Mouse (Mus musculus) left cerebral cortex, postnatal 25 days (tissue): ENCODE data around the gene Trim9. TPM values are rescaled to one million over a fixed set of nuclear protein-coding genes. Genes with fewer than 3 reads are reported as not detected.

Source experiments
- DNase-seq, 2 experiments: peaks; one replicate each; pipeline ENCODE4 v3.0.0; 2022; ENCODE audit warnings: low spot score in 2 of 2, mixed read lengths in 1 of 2
- intact Hi-C: fragments of 180-260 bp; cut with DNase I; formaldehyde crosslinking; loops from one replicate; pipeline ENCODE4 v1.15.1; 2025
- total RNA-seq, 2 experiments: library from RNA; stranded (reverse); gene quantifications; 2 replicates each; pipeline ENCODE4 v1.2.3; 2021

The Trim9 gene
- total RNA-seq, 2 experiments from 2014 or later: 413 to 444 TPM

- intact Hi-C loops: no loop called here
- DNase-seq: no peak
These were observed 119.3 kb downstream of the Trim9 start for GRCm38 (mm10) chr12:70228155-70228554.

GRCm38 (mm10) chr12:70227121-70227932 is 120.1 kb downstream of the Trim9 start:
- intact Hi-C loops: no loop called here
- peak in 1 of 2 experiments; percentile 25 for DNase-seq

GRCm38 (mm10) chr12:70226655-70227054 is 120.8 kb downstream of the Trim9 start:
- no peak for DNase-seq
- intact Hi-C loops: no loop called here

GRCm38 (mm10) chr12:70223331-70223730 is 124.1 kb downstream of the Trim9 start:
- intact Hi-C loops: no loop called here
- no peak for DNase-seq

GRCm38 (mm10) chr12:70221425-70221824 is 126.0 kb downstream of the Trim9 start:
- intact Hi-C loops: no loop called here
- no peak for DNase-seq

- no peak for DNase-seq
- intact Hi-C loops: no loop called here
These were observed 128.4 kb downstream of the Trim9 start for GRCm38 (mm10) chr12:70218795-70219540.

- DNase-seq: no peak
- intact Hi-C loops: no loop called here
These were observed 131.1 kb downstream of the Trim9 start for GRCm38 (mm10) chr12:70216229-70216800.

- intact Hi-C loops: no loop called here
These were observed 133.1 kb downstream of the Trim9 start for GRCm38 (mm10) chr12:70214281-70214680.

GRCm38 (mm10) chr12:70213601-70214000 is 133.8 kb downstream of the Trim9 start:
- intact Hi-C loops: no loop called here
- no peak for DNase-seq

More at GRCm38 (mm10) chr12:70214281-70214680, 133.1 kb downstream of the Trim9 start:
- no peak for DNase-seq

- DNase-seq: no peak
- intact Hi-C loops: no loop called here
These were observed 134.9 kb downstream of the Trim9 start for GRCm38 (mm10) chr12:70212501-70212900.

GRCm38 (mm10) chr12:70208214-70208613 is 139.2 kb downstream of the Trim9 start:
- intact Hi-C loops: no loop called here
- no peak for DNase-seq

- intact Hi-C loops: no loop called here
- no peak for DNase-seq
These were observed 143.0 kb downstream of the Trim9 start for GRCm38 (mm10) chr12:70204433-70204832.

GRCm38 (mm10) chr12:70201926-70202529 is 145.4 kb downstream of the Trim9 start:
- no peak for DNase-seq
- intact Hi-C loops: no loop called here

GRCm38 (mm10) chr12:70196341-70196740 is 151.1 kb downstream of the Trim9 start:
- DNase-seq: no peak
- intact Hi-C loops: no loop called here

- intact Hi-C loops: no loop called here
- DNase-seq: no peak
These were observed 152.0 kb downstream of the Trim9 start for GRCm38 (mm10) chr12:70195426-70195825.

Other genes starting within 250 kb of the Trim9 start
- gene Nin, start 233.9 kb downstream of the Trim9 start, total RNA-seq: 10 to 100 TPM; 53.1 to 56.4 TPM
- gene Abhd12b, start 193.5 kb downstream of the Trim9 start, total RNA-seq: not detected
- gene Pygl, start 116.1 kb downstream of the Trim9 start, total RNA-seq: 1 to 10 TPM; 2.2 to 3.1 TPM
- 10 to 100 TPM; 31.3 to 34.6 TPM for gene Tmx1, start 105.5 kb upstream of the Trim9 start, total RNA-seq